Mouse (Mus musculus) C2C12 (cell line): ENCODE measurements at regions not wholly inside any gene's neighbourhood (a gene's known extent, or its start where the extent isn't known, plus 50 kb on each side); places are given as distances from the start of the nearest gene placed in this dataset.

ENCODE experiments used
- CTCF ChIP-seq: IDR thresholded peaks from one replicate; pipeline ENCODE4 v1.5.1; 2011; ENCODE audit not compliant: control insufficient read depth, insufficient read depth, insufficient read length
- FOSL1 ChIP-seq: IDR thresholded peaks from one replicate; pipeline ENCODE4 v1.8.0; 2011; ENCODE audit warnings: mild to moderate bottlenecking, low read length; ENCODE audit not compliant: poor library complexity, insufficient read depth, severe bottlenecking
- MYOG ChIP-seq: IDR thresholded peaks from one replicate; pipeline ENCODE4 v1.6.1; 2011; ENCODE audit not compliant: control insufficient read depth, insufficient read length; ENCODE audit errors: extremely low read depth
- USF1 ChIP-seq: IDR thresholded peaks from one replicate; pipeline ENCODE4 v1.6.1; 2011; ENCODE audit warnings: low read depth, mild to moderate bottlenecking, control low read depth, moderate library complexity

DNA sequence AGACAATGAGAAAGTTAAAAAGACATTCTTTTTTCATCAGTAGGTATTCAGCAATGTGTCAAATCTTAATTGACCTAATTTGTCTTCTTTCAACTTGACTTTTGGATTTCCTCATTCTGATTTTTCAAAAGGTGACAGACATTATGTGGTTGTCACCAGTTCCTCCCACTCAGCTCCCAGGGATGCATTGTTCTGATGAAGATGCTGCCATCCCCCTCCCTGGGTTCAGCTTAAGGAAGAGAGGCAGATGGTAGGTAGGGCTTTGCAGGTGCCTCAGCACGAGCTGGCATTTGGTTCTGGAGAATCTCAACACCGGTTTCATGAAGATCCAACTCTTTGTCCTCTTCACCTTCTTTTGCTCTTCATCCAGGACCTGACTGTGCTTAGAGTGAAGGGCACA is 122.0 kb upstream of the Sdr16c6 start:
- no peak for TF ChIP-seq CTCF
- no peak for TF ChIP-seq USF1
- TF ChIP-seq MYOG, result no peak
- no peak for TF ChIP-seq FOSL1
